Mouse (Mus musculus) heart, embryonic 11.5 days (tissue): ENCODE results near the gene Zbp1. TPM values are rescaled to one million over a fixed set of nuclear protein-coding genes. Genes with fewer than 3 reads are reported as not detected.

Experiments
- ATAC-seq: fragments of 200-750 bp; cut with Nextera tagmentation; replicated peaks from 2 replicates; pipeline ENCODE4 v1.8.0; 2017; ENCODE audit warnings: moderate library complexity; ENCODE audit not compliant: insufficient number of reproducible peaks, low FRiP score, low TSS enrichment
- H3K27ac ChIP-seq: fragments of 300-500 bp; sonication (generic); 2 replicates; pipeline ENCODE4 v1.5.1; 2014; ENCODE audit warnings: mild to moderate bottlenecking, low read depth, low read length
- H3K27me3 ChIP-seq: fragments of 300-500 bp; sonication (generic); 2 replicates; pipeline ENCODE4 v1.6.1; 2014; ENCODE audit warnings: mild to moderate bottlenecking, low read length, mixed read lengths; ENCODE audit not compliant: control insufficient read depth, insufficient read depth
- H3K36me3 ChIP-seq: fragments of 300-500 bp; sonication (generic); 2 replicates; pipeline ENCODE4 v1.6.1; 2014; ENCODE audit warnings: mild to moderate bottlenecking, low read length, moderate library complexity, mixed read lengths; ENCODE audit not compliant: control insufficient read depth, insufficient read depth
- H3K4me1 ChIP-seq: fragments of 300-500 bp; sonication (generic); 2 replicates; pipeline ENCODE4 v1.6.1; 2014; ENCODE audit warnings: low read length; ENCODE audit not compliant: control insufficient read depth, insufficient read depth
- H3K4me2 ChIP-seq: fragments of 300-500 bp; sonication (generic); 2 replicates; pipeline ENCODE4 v1.6.1; 2014; ENCODE audit warnings: mild to moderate bottlenecking, moderate library complexity
- H3K4me3 ChIP-seq: fragments of 300-500 bp; sonication (generic); 2 replicates; pipeline ENCODE4 v1.5.1; 2014; ENCODE audit warnings: low read depth, low read length
- H3K9ac ChIP-seq: fragments of 300-500 bp; sonication (generic); 2 replicates; pipeline ENCODE4 v1.6.1; 2014; ENCODE audit warnings: mild to moderate bottlenecking, low read depth, low read length, moderate library complexity
- H3K9me3 ChIP-seq: fragments of 300-500 bp; sonication (generic); replicated peaks from 2 replicates; pipeline ENCODE4 v1.6.1; 2016; ENCODE audit warnings: low read length; ENCODE audit not compliant: control insufficient read depth
- WGBS: fragments of 180-500 bp; shearing (Covaris S2); extraction: QIAGEN DNeasy Blood & Tissue Kit; methylation state at CpG from one replicate; pipeline ENCODE4 v1.1.7; 2014; ENCODE audit not compliant: insufficient replicate concordance; 5-methylcytosine and 5-hydroxymethylcytosine counted together
- polyA plus RNA-seq: library from polyadenylated mRNA; unstranded; fragments of >200 nt; fragmentation: Nextera tagmentation; extraction: Ambion mirVana; gene quantifications from 2 replicates; pipeline ENCODE4 v1.2.1, GENCODE M21; 2014

Zbp1 gene
- polyA plus RNA-seq, 1 experiment from 2014 or later, result not detected

- WGBS, result 36% methylated on average over 9 of the region's 9 CpGs
- no peak overlapping the region for H3K9ac ChIP-seq
- ATAC-seq, result no peak
These were observed 39.9 kb upstream of the Zbp1 start for GRCm38 (mm10) chr2:173258459-173259091.

GRCm38 (mm10) chr2:173257610-173258009, 38.9 kb upstream of the Zbp1 start:
- Histone ChIP-seq H3K9ac (no peak overlapping the region), H3K4me2 (no peak overlapping the region), H3K27ac (no peak overlapping the region), H3K4me1 (peaks cover 63% of the 10 kb centered on the region), H3K36me3 (no peaks in the 10 kb centered on the region), H3K9me3 (no peaks in the 10 kb centered on the region), H3K27me3 (no peaks in the 10 kb centered on the region), H3K4me3 (no peak overlapping the region)
- WGBS, result 37% methylated on average over 7 of the region's 7 CpGs
- ATAC-seq, result no peak

More at GRCm38 (mm10) chr2:173258459-173259091, 39.9 kb upstream of the Zbp1 start:
- H3K27me3 ChIP-seq, result no peaks in the 10 kb centered on the region
- H3K4me3 ChIP-seq, result no peak overlapping the region
- no peak overlapping the region for H3K27ac ChIP-seq
- H3K36me3 ChIP-seq, result no peaks in the 10 kb centered on the region
- no peak overlapping the region for H3K4me2 ChIP-seq
- peaks cover 57% of the 10 kb centered on the region for H3K4me1 ChIP-seq
- H3K9me3 ChIP-seq, result no peaks in the 10 kb centered on the region

GRCm38 (mm10) chr2:173256552-173256949, 37.8 kb upstream of the Zbp1 start:
- Histone ChIP-seq H3K9ac (no peak overlapping the region), H3K4me2 (no peak overlapping the region), H3K27ac (no peak overlapping the region), H3K4me3 (no peak overlapping the region), H3K9me3 (no peaks in the 10 kb centered on the region), H3K36me3 (no peaks in the 10 kb centered on the region), H3K4me1 (peaks cover 71% of the 10 kb centered on the region), H3K27me3 (no peaks in the 10 kb centered on the region)
- no peak for ATAC-seq
- WGBS, result 71% methylated on average over 4 of the region's 4 CpGs

- Histone ChIP-seq H3K36me3 (no peaks in the 10 kb centered on the region), H3K27me3 (no peaks in the 10 kb centered on the region), H3K27ac (no peak overlapping the region), H3K9me3 (no peaks in the 10 kb centered on the region), H3K4me1 (peaks cover 72% of the 10 kb centered on the region), H3K4me2 (no peak overlapping the region), H3K9ac (no peak overlapping the region), H3K4me3 (no peak overlapping the region)
- no peak for ATAC-seq
- WGBS, result 56% methylated on average over 7 of the region's 7 CpGs
These were observed 37.3 kb upstream of the Zbp1 start for GRCm38 (mm10) chr2:173255810-173256551.

GRCm38 (mm10) chr2:173253761-173254662, 35.3 kb upstream of the Zbp1 start:
- Histone ChIP-seq H3K9ac (0 out of 2 replicates have a peak overlapping the region, but pooled peaks have one; percentile 35), H3K4me1 (peaks cover 78% of the 10 kb centered on the region)

GRCm38 (mm10) chr2:173251675-173252074, 33.0 kb upstream of the Zbp1 start:
- H3K9ac ChIP-seq, result no peak overlapping the region
- H3K4me1 ChIP-seq, result peaks cover 76% of the 10 kb centered on the region
- ATAC-seq, result no peak
- no peaks in the 10 kb centered on the region for H3K27me3 ChIP-seq
- no peaks in the 10 kb centered on the region for H3K36me3 ChIP-seq
- H3K4me2 ChIP-seq, result no peak overlapping the region
- H3K27ac ChIP-seq, result no peak overlapping the region
- WGBS, result 73% methylated on average over 9 of the region's 9 CpGs
- H3K4me3 ChIP-seq, result no peak overlapping the region
- H3K9me3 ChIP-seq, result no peaks in the 10 kb centered on the region

More at GRCm38 (mm10) chr2:173253761-173254662, 35.3 kb upstream of the Zbp1 start:
- Histone ChIP-seq H3K4me2 (peak overlapping the region; percentile 22; the same call in 1 of the 2 replicates), H3K4me3 (no peak overlapping the region), H3K9me3 (no peaks in the 10 kb centered on the region), H3K27ac (peak overlapping the region; percentile 57), H3K36me3 (no peaks in the 10 kb centered on the region), H3K27me3 (no peaks in the 10 kb centered on the region)
- 42% methylated on average over 26 of the region's 26 CpGs for WGBS
- no peak for ATAC-seq

GRCm38 (mm10) chr2:173251133-173251532, 32.4 kb upstream of the Zbp1 start:
- no peak overlapping the region for H3K4me2 ChIP-seq
- H3K27ac ChIP-seq, result peak overlapping the region; percentile 62; the same call in 1 of the 2 replicates
- no peaks in the 10 kb centered on the region for H3K36me3 ChIP-seq
- H3K27me3 ChIP-seq, result no peaks in the 10 kb centered on the region
- 59% methylated on average over 7 of the region's 7 CpGs for WGBS
- no peak overlapping the region for H3K4me3 ChIP-seq
- peaks cover 75% of the 10 kb centered on the region for H3K4me1 ChIP-seq
- H3K9ac ChIP-seq, result no peak overlapping the region
- no peaks in the 10 kb centered on the region for H3K9me3 ChIP-seq
- ATAC-seq, result no peak

- no peaks in the 10 kb centered on the region for H3K36me3 ChIP-seq
- H3K4me2 ChIP-seq, result peak overlapping the region; percentile 30
- peaks cover 75% of the 10 kb centered on the region for H3K4me1 ChIP-seq
- peak; percentile 50; the same call in 1 of the 2 replicates for ATAC-seq
- WGBS, result 25% methylated on average over 2 of the region's 2 CpGs
- H3K9me3 ChIP-seq, result no peaks in the 10 kb centered on the region
- H3K4me3 ChIP-seq, result no peak overlapping the region
- no peak overlapping the region for H3K9ac ChIP-seq
- H3K27me3 ChIP-seq, result no peaks in the 10 kb centered on the region
- H3K27ac ChIP-seq, result peak overlapping the region; percentile 62
These were observed 31.7 kb upstream of the Zbp1 start for GRCm38 (mm10) chr2:173250411-173250810.
